Mouse (Mus musculus) lung, postnatal 0 days (tissue): Measurements from ENCODE around the gene Ncs1.

ENCODE experiments used
- CTCF ChIP-seq: IDR thresholded peaks from 2 replicates; pipeline ENCODE4 v1.5.1; 2016; ENCODE audit warnings: antibody characterized with exemption, mild to moderate bottlenecking
- EP300 ChIP-seq: IDR thresholded peaks from 2 replicates; pipeline ENCODE4 v1.6.1; 2016; ENCODE audit warnings: antibody characterized with exemption, mild to moderate bottlenecking, control low read depth

- TF ChIP-seq CTCF (no peak), EP300 (no peak)
These were observed 73.6 kb downstream of the Ncs1 start for GRCm38 (mm10) chr2:31319200-31319599.
